Mouse (Mus musculus): ENCODE measurements around the gene Onecut1.

Gene Onecut1

DNA sequence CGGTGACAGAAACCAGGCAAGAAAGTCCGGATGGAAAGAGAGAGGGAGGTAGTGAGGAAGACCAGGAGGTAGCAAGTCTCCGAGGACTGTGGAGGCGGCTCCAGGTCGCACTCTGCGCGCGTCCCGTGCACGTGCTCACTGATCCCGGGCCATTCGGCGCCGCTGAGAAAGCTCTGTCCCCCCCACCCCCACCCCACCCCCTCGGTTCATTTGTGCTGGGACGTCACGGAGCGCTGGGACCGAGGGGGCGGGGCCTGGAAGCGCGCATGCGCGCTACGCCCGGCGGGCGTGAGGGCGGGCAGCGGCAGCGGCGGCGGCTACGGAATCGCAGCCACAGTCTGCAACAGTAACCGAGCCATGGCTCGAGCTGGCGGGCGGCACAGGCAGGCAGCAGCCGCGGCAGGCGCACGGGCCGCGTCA is at the start of gene Onecut1:
Gene Onecut1, plus strand, starts transcription at position 361 of the 420 bp plus-strand sequence.
- DNase-seq = peak; percentile 78 to 83

DNA sequence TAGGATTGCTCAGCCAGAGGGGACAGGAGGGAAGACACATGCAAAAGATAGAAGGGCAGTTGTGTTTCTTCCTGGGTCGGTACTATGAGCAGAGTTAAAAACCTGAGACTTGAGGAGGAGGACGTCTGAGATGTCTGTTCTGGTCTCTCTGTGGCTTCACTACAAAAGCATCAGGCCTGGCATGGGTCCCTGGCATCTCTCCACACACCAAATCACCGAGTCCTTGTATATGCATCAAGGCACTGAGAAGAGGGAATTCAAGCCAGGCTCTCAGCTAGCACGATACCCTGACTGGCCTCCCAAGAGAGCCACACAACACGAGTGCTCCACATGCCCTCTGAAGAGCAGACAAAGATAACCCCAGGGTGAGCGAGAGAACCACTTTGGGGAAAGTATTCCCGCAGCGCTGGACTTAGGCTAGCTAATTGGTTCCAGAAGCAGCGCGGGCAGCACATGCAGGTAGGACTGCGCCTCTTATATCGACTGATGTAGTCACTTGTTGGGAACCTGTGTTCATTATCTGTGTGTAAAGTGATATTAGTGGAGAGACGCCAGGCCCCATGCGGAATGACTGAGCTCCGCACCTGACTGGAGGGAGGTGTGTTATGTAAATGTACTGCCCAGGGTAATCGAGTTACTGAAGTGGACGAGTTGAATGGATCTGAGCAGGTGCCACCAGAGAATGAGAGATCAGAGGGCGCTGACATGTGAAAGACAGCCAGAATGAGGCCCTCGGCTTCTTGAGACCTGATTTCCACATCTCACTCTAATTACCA is 41.8 kb upstream of the Onecut1 start:
- peak; percentile 66 to 67 for DNase-seq

DNA sequence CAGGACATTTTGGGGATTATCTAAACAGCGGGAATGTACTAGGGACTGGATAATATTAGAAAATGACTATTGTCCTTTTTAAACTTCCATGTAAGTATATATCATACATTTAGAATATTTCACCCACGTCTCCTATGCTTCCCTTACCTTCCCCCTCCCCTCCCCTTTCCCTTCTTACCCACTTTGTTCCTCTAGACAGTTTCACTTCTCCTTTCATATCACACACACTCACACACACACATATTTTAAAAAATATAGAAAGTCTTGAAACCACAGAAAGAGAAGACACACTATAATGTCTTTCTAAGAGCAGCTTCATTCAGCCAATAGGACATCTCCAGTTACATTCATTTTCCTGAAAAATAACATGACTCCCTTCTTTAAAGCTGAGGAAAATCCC is 36.6 kb upstream of the Onecut1 start:
- no peak for DNase-seq

GRCm38 (mm10) chr9:74829206-74829605 is 32.5 kb upstream of the Onecut1 start:
- no peak for DNase-seq

- no peak for DNase-seq
Observed at GRCm38 (mm10) chr9:74842890-74843289, 18.8 kb upstream of the Onecut1 start.

- peak; percentile 12 to 20 for DNase-seq
Observed at GRCm38 (mm10) chr9:74846867-74847830, 14.6 kb upstream of the Onecut1 start.

GRCm38 (mm10) chr9:74848411-74849194 is 13.1 kb upstream of the Onecut1 start:
- peak; percentile 26 to 62 for DNase-seq

- DNase-seq = peak; percentile 36 to 43
Observed at GRCm38 (mm10) chr9:74849195-74849978, 12.3 kb upstream of the Onecut1 start.

DNA sequence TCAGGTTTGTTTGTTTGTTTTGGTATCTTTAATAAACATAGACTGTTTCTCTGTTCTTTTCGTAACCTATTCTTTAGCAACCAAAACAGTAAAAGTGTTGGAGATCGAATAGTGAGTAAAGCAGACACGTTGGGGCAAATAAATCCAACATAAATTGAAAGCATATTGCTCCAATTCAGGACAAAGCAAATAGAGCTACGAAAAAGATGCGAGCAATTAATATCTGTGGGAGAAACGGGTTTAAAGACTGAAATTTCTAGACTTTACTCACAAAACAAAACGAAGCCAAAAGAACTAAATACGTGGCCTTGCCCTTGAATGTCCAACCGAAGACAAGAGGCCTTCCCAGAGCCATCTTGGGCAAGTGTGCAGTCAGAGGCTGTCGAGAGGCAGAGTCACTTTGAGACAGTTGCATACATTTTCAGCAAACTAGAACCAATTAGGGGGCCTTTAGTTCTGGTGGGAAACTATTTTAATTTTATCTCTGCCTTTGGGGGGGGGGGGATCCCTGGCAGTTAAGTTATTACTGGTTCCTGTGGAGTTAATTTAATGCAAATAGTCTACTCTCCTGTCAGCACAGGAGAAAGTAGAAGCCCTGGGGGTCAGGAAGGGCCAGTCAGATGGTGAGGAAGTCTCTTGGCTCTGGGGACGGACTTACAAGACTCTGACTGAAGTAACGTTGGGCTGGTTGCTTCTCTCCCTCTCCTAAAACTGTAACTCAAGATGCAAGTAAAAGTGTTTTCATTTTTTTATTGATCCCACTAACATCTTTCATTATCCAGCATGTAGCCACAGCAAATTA is 11.5 kb upstream of the Onecut1 start:
- DNase-seq = peak; percentile 16 to 47

GRCm38 (mm10) chr9:74850781-74851145 is 11.0 kb upstream of the Onecut1 start:
- no peak for DNase-seq

GRCm38 (mm10) chr9:74851601-74852000 is 10.1 kb upstream of the Onecut1 start:
- DNase-seq = peak in 1 of 2 experiments; percentile 27

DNA sequence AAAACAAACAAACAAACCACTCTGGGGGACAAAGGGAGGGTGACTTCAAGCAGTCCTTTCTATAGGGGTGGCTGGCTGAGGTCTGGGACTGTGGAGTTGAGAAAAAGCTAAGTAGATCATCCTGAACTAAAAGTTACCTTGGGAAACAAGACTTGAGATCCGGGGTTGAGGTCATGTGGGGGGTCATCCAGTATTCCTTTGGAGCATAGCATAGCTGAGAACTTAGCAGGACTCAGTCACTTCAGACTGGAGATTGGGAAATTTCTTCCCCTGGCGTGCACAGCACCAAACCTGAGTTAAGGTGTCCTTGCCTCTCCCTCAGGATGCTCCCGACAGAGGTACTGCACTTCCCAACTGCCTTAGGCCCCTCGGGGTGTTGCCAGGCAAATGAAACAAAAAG is 9.4 kb upstream of the Onecut1 start:
- DNase-seq = peak in 1 of 2 experiments; percentile 17

DNA sequence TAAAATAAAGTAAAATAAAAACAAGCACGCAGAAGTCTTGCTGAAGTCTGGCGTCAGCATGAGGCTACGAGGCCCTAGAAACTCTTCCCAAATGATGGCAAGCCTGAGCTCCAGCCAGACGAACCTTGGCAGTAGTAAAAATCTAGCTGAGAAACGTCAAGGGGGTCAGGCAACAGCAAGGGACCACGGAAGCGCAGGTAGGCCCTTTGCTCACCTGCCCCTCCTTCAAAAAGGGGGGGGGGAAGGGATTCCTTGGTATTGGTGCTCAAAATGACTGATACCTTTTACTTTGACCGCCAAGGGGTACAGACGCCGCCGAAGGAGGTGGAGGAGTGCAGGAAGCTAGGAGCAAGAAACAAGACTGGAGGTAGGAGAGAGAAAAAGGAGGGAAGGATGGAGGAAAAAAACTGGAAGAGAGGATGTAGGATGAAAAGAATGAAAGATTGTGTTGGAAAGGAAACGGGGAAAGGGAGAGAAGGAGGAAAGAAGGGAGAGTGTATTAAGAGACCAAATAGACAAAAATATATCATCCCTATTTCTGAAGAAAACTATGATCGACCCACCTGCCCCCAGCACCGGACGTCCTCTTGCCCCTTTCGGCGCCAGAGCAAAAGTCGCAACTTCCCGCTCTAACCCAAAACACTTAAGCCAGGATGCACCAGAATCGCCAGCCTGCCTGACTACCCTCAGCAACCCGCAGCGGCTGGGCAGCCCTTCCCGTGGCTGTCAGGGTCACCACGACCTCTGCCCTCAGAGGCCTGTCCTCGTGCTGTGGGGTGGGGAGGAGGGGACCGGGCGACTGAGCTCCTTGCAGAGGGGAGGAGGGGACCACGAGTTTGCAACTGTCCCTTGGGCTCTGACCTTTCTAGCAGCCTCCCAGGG is 8.3 kb upstream of the Onecut1 start:
- peak in 1 of 2 experiments; percentile 18 for DNase-seq

DNA sequence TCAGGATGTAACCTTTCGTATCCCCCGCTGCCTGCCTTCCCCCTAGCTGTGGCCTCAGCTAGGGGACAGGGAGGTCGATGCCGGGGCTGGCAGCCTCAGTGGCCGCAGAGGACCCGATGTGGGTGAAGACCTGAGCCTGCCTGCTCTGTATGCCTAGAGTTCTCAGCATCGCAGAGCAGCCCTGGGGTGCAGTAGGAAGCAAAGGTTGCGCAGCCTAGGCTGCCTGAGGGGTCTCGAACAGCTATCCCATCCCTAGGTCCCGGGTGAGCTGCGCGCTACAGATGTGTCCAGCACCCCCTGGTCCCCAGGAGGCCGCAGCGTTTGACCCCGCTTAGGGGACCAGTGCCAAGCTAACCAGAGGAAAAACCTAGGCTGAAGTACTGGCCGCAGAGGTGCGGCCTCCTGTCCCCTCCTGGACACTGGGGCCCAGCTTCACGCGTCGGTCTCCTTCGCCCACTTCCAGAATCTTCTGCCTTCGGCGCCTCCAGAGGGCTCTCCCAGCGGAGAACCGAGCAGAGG is 7.6 kb upstream of the Onecut1 start:
- DNase-seq = peak; percentile 16 to 34

GRCm38 (mm10) chr9:74855446-74855845 is 6.3 kb upstream of the Onecut1 start:
- peak in 1 of 2 experiments; percentile 17 for DNase-seq

DNA sequence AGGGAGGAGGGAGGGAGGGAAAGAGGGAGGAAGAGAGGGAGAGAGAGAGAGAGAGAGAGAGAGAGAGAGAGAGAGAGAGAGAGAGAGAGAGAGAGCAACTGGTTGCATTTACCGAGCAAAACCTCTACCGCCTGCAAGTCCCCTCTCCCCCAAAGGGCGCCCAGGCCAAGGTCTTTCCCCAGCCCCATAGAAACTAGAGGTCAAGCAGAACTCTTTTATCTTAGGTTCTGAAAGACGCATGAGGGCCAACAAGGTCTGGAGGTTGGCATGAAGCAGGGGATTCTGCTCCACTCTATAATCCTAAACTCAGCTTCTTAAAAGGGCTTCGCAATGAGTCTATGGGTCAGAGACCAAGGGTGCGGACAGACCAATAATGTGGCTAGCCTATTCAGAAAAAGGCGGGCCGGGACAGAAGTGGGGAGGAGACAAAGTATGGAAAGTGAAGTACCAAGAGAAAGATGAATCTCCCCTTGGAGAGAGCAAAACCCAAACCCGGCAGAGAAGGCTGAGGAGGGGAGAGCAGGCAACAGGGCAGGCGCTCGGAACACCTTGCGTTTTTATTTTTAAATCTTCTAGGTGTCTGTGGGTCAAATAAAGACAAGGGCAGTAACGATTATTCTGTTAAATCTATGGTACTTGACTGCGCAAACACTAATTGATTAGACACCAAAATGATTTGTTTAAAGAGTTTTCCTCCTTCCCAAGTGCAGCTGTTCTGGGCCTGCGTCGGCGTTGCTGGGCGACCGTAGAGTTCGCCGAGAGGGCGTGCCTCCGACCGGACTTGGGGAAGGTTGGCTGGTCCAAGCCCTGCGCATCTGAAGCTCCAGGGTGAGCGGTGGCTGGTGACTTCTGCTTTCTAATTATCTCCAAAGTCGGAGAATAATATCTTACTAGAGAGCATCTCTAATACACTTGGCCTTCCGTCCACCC is 4.9 kb upstream of the Onecut1 start:
- peak in 1 of 2 experiments; percentile 11 for DNase-seq

DNA sequence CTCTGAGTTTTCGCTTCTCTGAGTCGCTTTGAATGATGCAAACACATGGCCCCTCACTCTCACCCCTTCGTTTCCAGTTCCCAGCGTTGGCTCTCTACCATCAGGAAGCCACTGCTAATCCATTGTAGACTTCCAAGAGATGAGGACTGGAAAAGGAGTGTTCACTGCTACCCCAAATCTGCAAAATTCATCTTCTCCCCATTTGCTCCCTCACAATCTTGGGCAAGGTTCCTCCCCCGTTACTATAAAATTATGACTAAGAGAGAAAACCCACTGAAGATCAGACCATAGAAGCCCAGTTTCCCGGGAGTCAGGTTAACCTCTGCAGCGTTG is 4.2 kb upstream of the Onecut1 start:
- no peak for DNase-seq

DNA sequence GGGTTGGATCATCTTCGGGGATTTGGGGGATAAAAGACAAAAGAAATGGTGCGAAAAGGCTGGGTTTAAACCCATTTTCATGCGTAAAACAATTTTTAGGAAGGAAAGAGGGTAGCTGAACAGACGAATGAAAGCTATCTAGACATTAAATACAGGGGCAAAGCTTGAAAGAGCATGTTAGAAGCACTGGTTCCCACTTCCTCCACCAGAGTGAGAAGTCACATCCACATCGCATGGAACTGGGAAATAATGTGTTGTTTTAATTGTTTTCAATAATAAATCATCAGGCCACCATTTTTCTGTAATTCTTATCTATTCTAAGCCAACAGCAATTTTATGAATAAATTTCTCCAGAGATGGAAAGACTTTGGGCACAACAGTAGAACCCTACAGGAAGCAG is 3.6 kb upstream of the Onecut1 start:
- DNase-seq = no peak

DNA sequence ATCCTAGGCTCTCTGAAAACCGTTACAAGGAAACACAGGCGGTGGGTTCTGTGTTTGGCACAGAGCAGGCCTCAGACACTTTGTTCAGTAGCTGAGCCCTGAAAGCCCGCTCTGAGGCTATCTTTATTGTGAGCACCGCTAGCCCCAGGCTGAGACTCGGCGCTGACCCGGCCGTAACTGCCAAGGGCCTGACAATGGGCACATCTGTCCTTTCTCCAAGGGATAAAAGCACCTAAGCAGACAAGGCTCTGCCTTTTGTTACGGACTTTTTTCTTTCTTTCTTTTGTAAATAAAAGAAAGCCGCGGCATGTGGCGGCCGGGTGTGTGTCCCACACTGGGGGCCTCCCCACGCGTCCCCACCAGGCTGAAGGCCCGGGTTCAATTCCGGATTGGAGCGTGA is 1.3 kb upstream of the Onecut1 start:
- peak in 1 of 2 experiments; percentile 19 for DNase-seq
